Mouse (Mus musculus) megakaryocyte progenitor cell, adult 5-6 weeks (primary cell): ENCODE data around the gene Il3. TPM values are rescaled to one million over a fixed set of nuclear protein-coding genes. Genes with fewer than 3 reads are reported as not detected.
"Not testable (repeated sequence)": the region's sequence is repeated elsewhere in the genome, so short reads cannot be mapped to it uniquely, and the experiment has no call there.

Experiments used
- ATAC-seq: replicated peaks from 2 replicates; pipeline ENCODE4 v1.8.0; 2016; ENCODE audit warnings: mild to moderate bottlenecking, moderate TSS enrichment, inconsistent platforms; ENCODE audit not compliant: poor library complexity
- total RNA-seq, 2 experiments: library from RNA; stranded (forward) in 1 of 2; stranded (reverse) in 1 of 2; fragments of 157-497, 149-512 nt in 1 of 2; fragments of 200-1000 nt in 1 of 2; gene quantifications; 2 replicates each; pipeline versions ENCODE4 v1.2.3 to v1.2.4; 2015 to 2017

Il3 gene
- total RNA-seq (2015) (not detected in 2 replicates), total RNA-seq (2017) (not detected in 2 replicates)

GRCm38 (mm10) chr11:54267177-54267576 is at the start of gene Il3:
Il3 (minus strand) TSS chr11:54267277.
- no peak for ATAC-seq

- no peak for ATAC-seq
These were observed 48.3 kb upstream of the Il3 start for GRCm38 (mm10) chr11:54315336-54315735.

- peak; percentile 79 for ATAC-seq
These were observed 47.7 kb upstream of the Il3 start for GRCm38 (mm10) chr11:54314740-54315139.

GRCm38 (mm10) chr11:54313391-54314360 is 46.6 kb upstream of the Il3 start:
- ATAC-seq, result peak; percentile 68

GRCm38 (mm10) chr11:54312603-54313002 is 45.5 kb upstream of the Il3 start:
- peak; percentile 36; the same call in 1 of the 2 replicates for ATAC-seq

GRCm38 (mm10) chr11:54312021-54312420 is 44.9 kb upstream of the Il3 start:
- ATAC-seq, result no peak

GRCm38 (mm10) chr11:54310588-54310987 is 43.5 kb upstream of the Il3 start:
- ATAC-seq, result no peak

- peak; percentile 87 for ATAC-seq
These were observed 40.2 kb upstream of the Il3 start for GRCm38 (mm10) chr11:54307139-54307816.

- ATAC-seq, result no peak
These were observed 38.3 kb upstream of the Il3 start for GRCm38 (mm10) chr11:54305331-54305730.

GRCm38 (mm10) chr11:54304471-54304873 is 37.4 kb upstream of the Il3 start:
- ATAC-seq, result no peak

GRCm38 (mm10) chr11:54303728-54304470 is 36.8 kb upstream of the Il3 start, which contains the start of gene Acsl6:
Acsl6 (plus strand) TSS chr11:54303798.
- no peak for ATAC-seq

GRCm38 (mm10) chr11:54303076-54303727 is 36.1 kb upstream of the Il3 start:
- peak; percentile 62; the same call in 1 of the 2 replicates for ATAC-seq

- ATAC-seq, result no peak
These were observed 35.5 kb upstream of the Il3 start for GRCm38 (mm10) chr11:54302606-54303005.

- ATAC-seq, result no peak
These were observed 34.9 kb upstream of the Il3 start for GRCm38 (mm10) chr11:54301994-54302393.

GRCm38 (mm10) chr11:54298777-54299176 is 31.7 kb upstream of the Il3 start:
- ATAC-seq, result no peak

GRCm38 (mm10) chr11:54297471-54297870 is 30.4 kb upstream of the Il3 start:
- ATAC-seq, result not testable (repeated sequence)

GRCm38 (mm10) chr11:54296734-54297133 is 29.7 kb upstream of the Il3 start:
- ATAC-seq, result no peak

GRCm38 (mm10) chr11:54295971-54296370 is 28.9 kb upstream of the Il3 start:
- no peak for ATAC-seq

- ATAC-seq, result no peak
These were observed 27.1 kb upstream of the Il3 start for GRCm38 (mm10) chr11:54293980-54294807.

- no peak for ATAC-seq
These were observed 25.1 kb upstream of the Il3 start for GRCm38 (mm10) chr11:54292163-54292562.
